Mouse (Mus musculus) Muller cell, postnatal 12 days (primary cell): ENCODE results near the gene Med12l.
A peak's percentile ranks its signal among the peaks of the same experiment; 100 is the strongest.
"Not testable (repeated sequence)": the region's sequence is repeated elsewhere in the genome, so short reads cannot be mapped to it uniquely, and the experiment has no call there.

Source experiments
- DNase-seq: peaks from one replicate; pipeline ENCODE4 v3.0.0-alpha.2; 2015; ENCODE audit errors: inconsistent ontology term

The Med12l gene

GRCm38 (mm10) chr3:59139651-59140051 lies 134.0 kb downstream of the Med12l start:
- DNase-seq: peak; percentile 89

- no peak for DNase-seq
Measured at GRCm38 (mm10) chr3:59140115-59140514, 134.5 kb downstream of the Med12l start.

GRCm38 (mm10) chr3:59140941-59141340 lies 135.3 kb downstream of the Med12l start:
- not testable (repeated sequence) for DNase-seq

- DNase-seq: no peak
Measured at GRCm38 (mm10) chr3:59141507-59142305, 136.1 kb downstream of the Med12l start.

GRCm38 (mm10) chr3:59145194-59145593 lies 139.6 kb downstream of the Med12l start:
- DNase-seq: no peak

- DNase-seq: no peak
Measured at GRCm38 (mm10) chr3:59149646-59150045, 144.0 kb downstream of the Med12l start.

GRCm38 (mm10) chr3:59150624-59151023 lies 145.0 kb downstream of the Med12l start:
- no peak for DNase-seq

GRCm38 (mm10) chr3:59153424-59153823 lies 147.8 kb downstream of the Med12l start, which contains the start of gene P2ry14:
Gene P2ry14 (minus strand): TSS chr3:59153618.
- no peak for DNase-seq

GRCm38 (mm10) chr3:59154888-59155287 lies 149.3 kb downstream of the Med12l start:
- no peak for DNase-seq

- DNase-seq: no peak
Measured at GRCm38 (mm10) chr3:59155404-59155803, 149.8 kb downstream of the Med12l start.

- no peak for DNase-seq
Measured at GRCm38 (mm10) chr3:59157048-59157447, 151.4 kb downstream of the Med12l start.

- DNase-seq: no peak
Measured at GRCm38 (mm10) chr3:59160465-59160864, 154.8 kb downstream of the Med12l start.

GRCm38 (mm10) chr3:59167417-59168054 lies 161.9 kb downstream of the Med12l start:
- no peak for DNase-seq

- no peak for DNase-seq
Measured at GRCm38 (mm10) chr3:59168476-59168875, 162.9 kb downstream of the Med12l start.

GRCm38 (mm10) chr3:59169215-59169614 lies 163.6 kb downstream of the Med12l start:
- DNase-seq: no peak

- no peak for DNase-seq
Measured at GRCm38 (mm10) chr3:59169921-59170627, 164.4 kb downstream of the Med12l start.

- no peak for DNase-seq
Measured at GRCm38 (mm10) chr3:59174426-59175154, 169.0 kb downstream of the Med12l start.

GRCm38 (mm10) chr3:59175234-59175633 lies 169.6 kb downstream of the Med12l start:
- no peak for DNase-seq

- DNase-seq: no peak
Measured at GRCm38 (mm10) chr3:59176871-59177270, 171.2 kb downstream of the Med12l start.

GRCm38 (mm10) chr3:59181134-59181533 lies 175.5 kb downstream of the Med12l start:
- peak; percentile 38 for DNase-seq

- DNase-seq: no peak
Measured at GRCm38 (mm10) chr3:59182129-59182528, 176.5 kb downstream of the Med12l start.

GRCm38 (mm10) chr3:59185662-59186061 lies 180.0 kb downstream of the Med12l start:
- DNase-seq: no peak
